Mouse (Mus musculus) c-Kit-negative CD71-positive TER-119-positive erythroid progenitor cells, embryonic 14.5 days (primary cell): Measurements from ENCODE around the gene Dclk2.

Experiments
- DNase-seq: peaks from one replicate; pipeline ENCODE4 v3.0.0-alpha.2; 2013; ENCODE audit warnings: low read depth, low spot score

The Dclk2 gene

DNA sequence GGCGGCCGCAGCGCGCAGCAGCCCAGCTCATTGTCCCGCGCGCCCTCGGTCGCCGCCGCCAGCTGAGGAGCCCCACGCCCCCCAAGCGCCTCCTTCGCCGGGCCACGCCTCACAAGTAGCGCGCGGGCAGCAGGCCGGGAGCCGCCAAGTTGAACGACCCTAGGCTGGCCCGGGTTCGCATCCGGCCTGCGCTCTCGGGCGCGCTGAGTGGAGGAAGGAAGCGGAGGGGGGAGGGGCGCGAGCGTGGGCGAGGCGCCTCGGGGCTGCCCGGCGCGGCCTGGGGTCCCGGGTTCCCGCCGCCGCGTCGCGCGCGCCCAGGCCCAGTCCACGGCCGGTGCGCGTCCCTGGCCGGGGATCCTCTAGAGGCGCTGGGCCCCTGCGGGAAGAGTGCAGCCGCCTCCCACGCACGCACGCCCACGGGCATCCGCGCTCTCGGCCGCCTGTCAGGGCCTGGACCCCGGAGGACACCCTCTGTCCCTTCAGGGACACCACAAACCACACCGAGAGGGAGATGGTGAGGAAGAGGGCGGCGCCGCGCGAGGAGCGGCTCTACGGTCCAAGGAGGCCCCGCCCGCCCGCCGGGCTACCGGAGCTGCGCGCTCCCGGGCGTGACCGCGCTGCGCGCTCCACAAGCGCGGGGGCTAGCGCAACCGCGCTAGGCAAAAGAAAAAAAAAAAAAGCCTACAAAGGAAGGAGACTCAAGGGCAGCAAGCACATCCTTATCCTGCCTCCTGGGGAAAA is at the start of gene Dclk2:
Gene Dclk2 (minus strand): TSS at position 510 of the 741 bp plus-strand sequence.
- DNase-seq, result no peak

DNA sequence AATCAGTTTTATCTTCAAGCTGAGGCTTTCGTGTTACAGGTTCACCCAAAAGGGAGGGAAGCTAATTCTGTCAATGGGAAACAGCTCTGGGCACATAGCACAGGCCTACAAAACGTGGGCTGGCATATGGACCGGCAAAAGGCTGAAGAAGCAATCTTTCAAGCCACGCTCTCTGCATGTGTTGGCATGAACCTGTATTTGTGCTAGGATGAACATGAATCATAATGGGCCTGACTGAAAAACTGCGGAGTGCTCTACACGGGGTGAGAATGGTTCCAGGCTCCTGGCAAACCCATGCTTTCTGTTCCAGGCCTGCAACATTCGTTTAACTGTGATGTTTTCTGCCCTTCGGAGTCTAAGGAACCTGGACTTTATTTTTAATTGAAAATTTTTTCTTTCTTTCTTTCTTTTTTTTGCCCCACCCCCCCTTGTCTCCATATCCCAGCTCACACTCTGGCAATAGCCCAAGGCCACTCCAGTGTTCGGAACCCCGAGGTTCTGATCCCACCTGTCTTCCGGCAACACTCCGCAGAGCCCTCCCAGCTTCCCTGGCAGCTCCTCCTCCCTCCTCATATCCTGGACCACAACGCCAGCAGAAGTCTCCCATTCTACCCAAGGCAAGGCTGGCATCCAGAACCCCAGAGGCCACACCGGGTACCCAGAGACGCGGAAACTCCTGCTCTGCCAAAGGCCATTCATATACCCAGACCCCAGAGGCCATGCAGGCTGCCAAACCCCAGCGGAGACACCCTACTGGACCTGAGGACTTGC is 42.2 kb upstream of the Dclk2 start:
- DNase-seq, result no peak

DNA sequence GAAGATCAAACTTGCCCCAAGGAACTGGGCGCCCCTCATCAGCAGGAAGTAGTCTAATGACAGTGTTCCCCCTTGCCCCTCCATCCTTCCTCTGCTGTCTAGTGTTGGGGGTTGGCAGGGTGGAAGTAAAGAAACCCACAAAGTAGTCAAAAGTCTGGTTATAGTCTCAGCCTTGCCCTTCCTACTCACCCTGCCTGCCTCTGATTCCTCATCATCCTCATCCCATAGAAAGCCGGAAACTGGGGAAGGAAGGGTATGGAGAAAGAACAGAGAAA is 40.7 kb upstream of the Dclk2 start:
- no peak for DNase-seq

DNA sequence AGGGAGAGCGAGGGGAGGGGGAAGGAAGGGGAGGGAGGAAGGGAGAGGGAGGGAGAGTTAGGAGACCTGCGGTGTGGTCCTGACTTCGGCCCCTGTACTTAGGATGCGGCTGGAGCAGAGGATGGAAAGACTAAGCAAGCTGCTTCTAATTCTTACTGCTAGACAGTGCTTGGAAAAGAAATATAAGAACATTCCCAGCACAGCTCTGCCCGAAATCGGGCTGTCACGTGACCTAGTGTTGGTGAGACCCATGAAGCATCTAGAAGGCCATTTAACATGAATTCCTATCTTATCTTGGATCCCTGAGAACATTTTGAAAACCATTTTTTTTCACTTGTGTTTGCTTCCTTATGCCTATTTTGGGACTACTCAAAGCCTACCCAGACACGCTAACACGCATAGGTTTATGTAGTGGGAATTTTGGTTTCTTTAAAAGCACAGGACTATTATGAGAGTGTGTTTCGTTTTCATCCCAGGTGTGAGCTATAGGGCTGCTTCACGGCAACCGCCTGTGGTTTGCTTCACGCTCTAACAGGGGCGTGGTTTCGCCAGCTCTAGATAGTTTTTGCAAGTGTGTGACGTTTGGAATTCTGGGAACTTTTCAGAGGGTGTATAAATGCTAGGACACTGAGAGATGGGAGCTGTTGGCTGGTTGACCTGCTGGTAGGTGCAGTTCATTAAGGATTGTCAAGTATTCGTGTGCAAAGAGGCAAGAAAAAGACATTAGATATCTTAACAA is 40.2 kb upstream of the Dclk2 start:
- no peak for DNase-seq

DNA sequence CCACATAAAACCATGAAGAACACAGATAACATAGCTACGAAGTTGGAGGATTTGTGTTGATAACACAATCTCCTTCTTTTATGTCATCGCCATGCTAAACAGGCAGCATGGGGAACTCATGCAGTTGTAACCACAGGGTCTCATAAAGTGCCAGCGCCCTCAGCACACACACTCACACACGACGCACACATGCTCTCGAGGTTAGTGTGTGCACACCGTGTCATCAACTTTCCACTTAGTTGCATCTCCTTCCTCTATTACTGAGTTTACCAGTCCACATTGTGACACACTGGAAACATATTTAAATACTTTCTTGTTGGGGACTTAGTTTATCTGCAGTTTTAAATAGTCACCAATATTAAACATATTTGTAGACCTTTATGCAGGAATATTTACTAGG is 38.4 kb upstream of the Dclk2 start:
- no peak for DNase-seq

DNA sequence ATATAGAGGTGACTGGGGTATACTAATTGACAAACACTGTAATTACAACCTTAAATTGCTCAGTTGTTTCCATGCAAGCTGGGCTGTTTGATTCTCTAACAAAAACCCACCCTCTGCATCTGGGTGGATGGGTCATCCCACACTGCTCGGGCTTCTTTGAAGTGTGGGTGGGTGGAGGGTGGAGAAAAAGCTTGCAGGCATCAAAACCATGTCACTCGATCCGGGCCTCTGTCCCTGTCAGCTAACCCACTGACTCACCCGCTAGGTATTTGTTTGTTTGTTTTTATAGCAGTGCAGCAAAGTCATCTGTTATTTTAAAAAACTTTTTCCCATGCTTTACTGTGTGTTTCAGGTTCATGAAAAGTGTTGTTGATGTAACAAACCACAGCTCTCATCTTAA is 34.7 kb upstream of the Dclk2 start:
- DNase-seq, result no peak

DNA sequence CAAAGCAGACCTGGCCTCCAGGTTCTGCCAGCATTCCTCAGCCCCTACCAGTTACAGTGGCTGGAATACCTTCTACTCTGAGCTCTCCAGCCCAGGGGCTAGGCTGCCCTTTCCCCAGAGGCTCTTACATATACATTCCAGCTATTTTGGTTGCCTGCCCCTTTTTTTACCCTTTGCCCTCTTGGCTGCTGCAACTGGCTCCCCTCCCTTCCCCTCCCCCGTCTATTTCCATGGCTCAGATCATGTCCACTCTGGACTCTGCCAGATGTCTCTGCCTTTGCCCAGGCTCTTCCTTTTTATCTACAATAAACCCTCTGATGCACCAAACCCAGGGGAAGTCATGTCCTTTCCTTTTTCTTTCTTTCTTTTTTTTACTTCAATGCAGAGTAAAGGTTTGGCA is 33.9 kb upstream of the Dclk2 start:
- no peak for DNase-seq

DNA sequence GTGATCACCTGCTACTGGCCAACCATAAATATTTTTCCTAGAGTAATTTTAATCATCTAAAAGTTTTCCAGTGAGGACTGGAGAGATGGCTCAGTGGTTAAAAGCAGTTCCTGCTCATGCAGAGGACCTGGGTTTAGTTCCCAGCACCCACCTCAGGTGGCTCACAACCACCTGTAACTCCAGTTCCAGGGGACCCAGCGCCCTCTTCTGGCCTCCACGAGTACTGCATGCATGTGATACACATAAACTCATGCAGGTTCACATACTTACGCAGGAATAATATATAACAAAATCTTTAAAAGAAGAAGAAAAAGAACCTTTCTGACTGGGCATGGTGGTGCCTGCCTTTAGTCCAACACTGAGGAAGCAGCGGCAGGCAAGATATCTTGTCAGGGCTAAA is 33.2 kb upstream of the Dclk2 start:
- no peak for DNase-seq

DNA sequence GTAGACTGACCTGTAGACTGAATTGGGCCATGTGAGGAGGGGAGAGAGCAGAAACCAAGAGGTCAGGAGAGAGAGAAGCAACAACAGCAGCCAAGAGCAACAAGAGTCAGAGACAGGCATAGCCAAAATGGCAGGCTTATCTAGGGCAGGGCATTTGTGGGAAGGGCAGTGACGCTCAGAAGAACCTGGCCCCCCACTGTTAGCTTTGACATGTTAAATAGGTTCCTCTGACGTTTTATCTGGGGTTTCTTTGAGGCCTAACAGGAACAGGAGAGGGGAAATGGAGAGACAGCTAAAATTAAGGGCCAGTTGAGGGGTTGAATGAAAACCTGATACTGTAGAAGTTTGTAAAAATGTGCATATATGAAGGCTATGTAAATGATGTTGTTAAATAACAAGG is 30.0 kb upstream of the Dclk2 start:
- no peak for DNase-seq

DNA sequence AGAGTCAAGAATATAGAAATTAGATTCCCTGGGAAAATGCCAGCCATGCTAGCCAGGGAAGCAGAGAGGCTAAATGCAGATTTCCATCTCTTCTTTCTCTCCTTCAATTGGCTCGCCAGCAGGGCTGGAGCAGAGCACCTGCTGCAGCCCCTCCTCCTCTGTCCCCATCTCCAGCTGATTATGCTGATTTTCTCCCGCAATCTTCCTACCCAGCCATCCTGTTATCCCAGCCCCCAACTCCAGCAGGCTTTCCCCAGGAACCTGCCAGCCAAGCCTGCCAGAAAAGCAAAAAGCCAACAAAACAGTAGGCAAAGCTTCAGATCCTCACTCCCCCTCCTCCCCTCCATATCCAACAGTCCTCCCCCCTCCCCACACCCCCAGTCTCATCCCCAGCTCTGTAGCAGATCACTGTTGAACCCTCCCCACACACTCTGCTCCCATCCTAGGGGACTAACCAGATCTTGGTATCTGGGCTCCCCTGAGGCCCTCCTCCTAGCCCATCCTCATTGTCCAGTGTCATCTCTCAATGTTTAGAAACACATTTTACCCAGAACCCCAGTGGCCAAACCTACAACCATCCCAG is 15.7 kb upstream of the Dclk2 start:
- no peak for DNase-seq

DNA sequence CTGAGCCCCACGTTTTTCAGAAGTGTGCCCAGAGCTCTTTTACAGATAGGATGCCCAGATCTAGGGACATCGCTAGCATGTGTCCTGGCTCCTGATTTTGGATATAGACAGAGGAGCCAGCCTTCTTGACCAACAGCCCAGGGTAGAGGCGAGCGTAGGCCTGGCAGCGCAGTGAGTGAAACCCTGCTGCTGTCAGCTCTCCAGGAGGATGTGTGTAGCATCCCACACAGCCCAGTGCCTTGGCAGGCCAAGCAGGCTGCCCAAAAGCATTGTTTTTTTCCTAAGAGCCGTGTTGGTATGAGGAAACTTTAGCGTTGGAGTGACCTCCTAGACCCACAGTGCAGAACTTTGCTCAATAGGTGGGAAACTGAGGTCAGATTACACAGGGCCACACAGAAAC is 12.8 kb upstream of the Dclk2 start:
- DNase-seq, result no peak

DNA sequence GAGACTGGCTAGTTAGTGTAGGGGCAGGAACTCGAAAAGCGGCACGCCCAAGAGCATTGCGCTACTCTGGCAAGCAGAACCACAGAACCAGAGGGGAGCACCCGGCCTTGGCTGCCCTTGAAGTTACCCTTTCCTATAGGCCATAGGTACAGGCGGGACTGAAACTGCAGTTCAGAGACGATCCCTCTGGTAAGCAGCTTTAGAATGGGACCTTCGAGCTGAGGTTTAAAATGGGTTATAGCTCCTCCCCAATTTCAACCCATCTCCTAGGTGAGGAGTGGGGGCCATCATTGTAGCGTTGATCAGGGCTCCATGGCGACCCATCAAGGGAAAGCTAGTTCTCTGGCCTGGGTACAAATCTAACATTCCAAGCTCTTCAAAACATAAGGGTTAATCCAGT is 3.0 kb upstream of the Dclk2 start:
- DNase-seq, result no peak

DNA sequence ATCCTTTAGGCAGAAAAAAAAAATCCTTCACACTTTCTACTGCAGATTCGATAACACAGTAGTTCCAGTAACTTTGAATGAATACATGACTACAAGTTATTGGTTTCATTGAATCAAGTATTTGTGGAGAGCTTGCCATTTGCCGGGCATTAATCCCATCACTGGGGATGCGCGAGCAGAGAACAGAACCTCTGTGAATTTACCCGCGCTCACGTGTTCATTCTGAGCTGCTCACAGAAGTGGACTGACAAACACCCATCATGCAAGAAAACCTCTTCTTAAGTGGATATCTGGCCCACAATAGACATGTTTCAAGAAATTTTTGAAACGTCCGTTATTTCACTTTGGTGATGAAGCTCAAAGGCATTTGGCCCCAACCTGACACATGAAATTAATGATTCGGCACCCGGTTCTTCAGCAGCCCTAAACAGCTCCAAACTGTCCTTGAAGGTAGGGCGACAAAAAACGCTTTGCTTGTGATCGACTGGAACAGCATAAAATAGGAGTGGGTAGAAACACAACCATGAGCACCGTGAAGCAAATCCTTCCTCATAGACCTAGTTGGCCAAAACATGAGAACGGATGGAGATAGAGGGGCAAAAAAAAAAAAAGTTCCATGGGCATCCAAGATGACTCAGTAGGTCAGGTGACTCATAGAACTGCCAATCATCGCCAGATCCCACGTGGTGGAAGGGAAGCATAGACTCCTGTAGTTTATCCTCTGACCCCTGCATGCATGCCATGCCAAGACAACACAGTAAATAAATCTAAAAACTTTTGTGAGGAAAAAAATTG is 726 bp upstream of the Dclk2 start:
- no peak for DNase-seq

DNA sequence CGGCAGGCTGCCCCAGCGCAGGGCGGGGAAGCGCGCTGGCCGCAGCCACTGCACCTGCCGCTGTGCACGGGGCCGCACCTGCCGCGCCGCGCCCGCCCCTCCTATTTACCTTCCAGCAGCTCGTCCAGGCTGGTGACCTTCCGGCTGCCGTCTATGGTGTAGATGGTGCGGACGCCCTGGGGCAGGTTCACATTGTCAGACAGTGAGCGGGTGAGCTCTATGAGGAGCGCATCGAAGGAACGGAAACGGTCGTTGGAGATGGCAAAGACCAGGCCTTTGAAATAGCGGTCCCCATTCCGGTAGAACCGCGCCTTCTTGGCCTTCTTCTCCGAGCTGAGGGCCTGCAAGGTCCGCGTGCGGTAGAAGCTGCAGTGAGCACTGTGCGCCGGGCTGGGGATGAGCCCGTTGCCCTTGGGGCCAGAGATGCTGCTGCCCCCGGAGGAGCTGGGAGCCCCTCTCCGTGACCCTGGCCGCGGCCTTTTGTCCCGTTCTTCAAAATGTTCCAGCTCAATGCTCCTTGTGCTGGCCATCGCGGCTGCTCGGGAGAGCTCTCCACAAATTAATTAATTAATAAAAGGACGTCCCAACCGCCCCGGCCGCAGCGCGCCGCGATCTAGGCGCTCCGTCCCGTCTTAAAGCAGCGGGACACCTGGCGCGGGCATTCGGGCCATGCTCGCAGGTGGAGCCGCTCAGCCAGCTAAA is 860 bp downstream of the Dclk2 start:
- no peak for DNase-seq

DNA sequence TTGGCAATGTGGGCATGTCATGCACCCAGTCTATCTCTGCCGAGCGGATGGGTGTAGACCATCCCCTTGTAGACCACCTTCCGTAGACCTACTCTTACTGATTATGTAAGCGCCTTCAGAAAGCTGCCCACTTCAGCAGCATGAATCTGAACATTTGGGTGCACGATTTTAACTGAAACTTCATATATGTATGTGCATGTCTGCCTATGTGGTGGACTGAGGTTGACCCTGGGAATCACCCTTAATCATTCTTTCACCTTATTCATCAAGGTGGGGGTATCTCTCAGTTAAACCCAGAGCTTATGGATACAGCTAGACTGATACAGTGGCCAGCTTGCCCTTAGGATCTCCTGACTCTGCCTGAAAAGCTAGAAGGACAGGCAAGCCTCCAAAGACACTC is 3.6 kb downstream of the Dclk2 start:
- no peak for DNase-seq

DNA sequence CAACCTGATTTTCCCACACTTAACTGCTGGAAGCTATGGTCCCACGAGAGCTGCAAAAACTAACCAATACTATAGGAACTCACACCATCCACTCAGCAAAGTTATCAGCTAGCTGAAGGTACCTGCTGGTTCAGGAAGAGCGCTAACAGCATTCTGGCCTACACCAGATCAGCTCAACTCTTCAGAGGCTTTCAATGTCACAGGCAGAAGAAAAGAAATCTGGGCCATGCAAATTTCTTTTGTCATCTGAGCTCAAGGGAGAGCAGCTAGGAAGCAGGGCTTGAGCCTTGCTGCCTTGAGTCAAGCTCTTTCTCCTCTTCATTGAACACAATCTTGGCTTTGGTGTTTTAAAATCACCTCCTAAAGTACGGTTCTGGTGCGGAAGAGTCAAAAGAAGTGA is 4.0 kb downstream of the Dclk2 start:
- no peak for DNase-seq

DNA sequence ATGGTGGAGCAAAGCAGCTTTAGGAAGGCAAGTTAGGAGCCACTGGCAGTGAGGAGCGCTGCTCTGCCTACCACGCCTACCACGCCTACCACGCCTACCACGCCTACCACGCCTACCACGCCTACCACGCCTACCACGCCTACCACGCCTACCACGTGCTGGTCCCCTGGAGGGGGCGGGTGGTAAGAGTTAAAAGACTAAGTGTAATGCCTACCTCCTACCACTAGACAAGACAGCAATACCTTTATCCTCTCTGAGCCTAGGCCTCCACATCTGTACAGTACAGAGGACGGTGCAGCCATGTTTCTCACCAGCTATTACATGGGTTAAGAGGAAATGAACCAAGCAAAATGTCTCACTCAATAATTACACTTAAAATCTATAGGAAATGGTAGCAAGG is 5.4 kb downstream of the Dclk2 start:
- no peak for DNase-seq

DNA sequence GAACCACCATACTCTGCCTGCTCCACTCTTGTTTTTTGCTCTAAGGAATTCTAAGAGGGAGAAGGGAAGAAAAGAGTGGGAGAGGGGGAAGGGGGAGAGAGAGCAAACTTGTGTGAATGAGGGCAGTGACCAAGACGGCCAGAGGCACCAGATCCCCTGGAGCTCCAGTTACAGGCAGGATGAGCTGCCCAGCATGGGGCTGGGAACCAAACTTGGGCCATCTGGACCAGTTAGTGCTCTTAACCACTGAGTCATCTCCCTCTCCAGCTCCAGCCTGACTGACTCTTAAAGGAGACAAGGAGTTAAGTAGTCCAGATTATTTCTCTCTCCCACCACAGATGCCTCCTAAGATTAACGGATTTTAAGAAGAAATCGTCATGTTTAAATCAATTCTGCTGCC is 6.3 kb downstream of the Dclk2 start:
- DNase-seq, result no peak

DNA sequence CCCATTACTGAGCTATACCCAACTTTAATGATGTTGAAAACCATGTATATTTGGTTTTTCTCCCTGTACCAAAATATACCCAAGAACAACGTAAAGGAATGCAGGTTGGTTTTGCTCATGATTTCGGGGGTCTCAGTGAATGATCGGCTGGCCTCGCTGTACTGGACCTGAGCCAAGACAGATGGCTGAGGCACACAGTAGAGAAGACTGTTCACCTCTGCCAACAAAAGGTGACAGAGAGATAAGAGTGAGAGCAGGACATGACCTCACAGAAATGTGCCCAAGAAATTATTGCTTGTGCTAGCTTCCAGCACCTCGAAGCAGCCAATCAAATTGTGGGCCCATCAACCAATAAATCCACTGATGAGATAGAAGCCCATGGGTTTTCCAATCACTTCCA is 22.3 kb downstream of the Dclk2 start:
- no peak for DNase-seq

DNA sequence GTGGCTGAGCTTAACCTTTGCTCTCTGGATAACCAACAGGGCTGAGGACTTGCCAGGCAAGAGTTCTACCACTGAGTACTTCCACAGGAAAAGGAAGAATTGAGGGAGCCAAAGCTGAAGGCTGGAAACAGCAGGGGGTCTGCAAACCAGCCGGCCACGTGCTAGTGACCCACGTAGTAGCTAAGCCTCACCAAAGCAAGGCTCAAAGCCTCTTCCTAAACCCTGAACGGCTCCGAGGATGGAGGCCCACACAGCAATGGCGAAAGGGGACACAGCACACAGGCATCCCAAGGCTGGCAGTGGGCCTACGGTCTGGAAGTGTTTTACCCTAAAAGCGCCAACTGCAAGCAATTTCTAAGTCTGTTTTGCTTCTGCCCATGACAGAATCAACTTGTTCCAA is 23.1 kb downstream of the Dclk2 start:
- DNase-seq, result no peak

DNA sequence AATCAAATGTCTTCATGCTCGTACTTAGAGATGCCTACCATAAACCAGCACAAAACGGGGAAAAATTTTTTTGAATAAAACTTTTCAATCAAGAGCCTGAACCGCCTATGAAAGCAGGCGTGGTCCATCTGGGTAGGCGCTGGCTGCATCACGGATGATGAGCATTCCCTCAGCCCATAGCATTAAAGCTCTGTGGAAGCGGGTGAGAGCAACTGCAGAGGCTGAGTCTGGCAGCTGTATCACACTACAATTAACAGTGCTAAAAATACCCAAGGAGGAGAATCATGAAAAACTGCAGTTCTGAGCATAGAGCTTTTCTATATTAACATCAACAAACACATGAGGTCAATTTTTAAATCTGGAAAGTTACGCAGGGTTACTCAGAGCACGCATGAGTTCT is 23.6 kb downstream of the Dclk2 start:
- DNase-seq, result no peak
